ENCODE assay signal across 8 mouse cellular contexts in genomic region chr2:120628076-120628865, GRCm38 (mm10). TPM values are rescaled to one million over a fixed set of nuclear protein-coding genes. Genes with fewer than 3 reads are reported as not detected.
DNase-seq lines count a peak whose midpoint lies in the region; ATAC-seq and TF ChIP-seq lines count a peak whose summit lies in the region.

No protein-coding gene starts in this region.

- WGBS in lung, embryonic 14.5 days: 22% methylated on average over 10 of the region's 10 CpGs
- WGBS in intestine, postnatal 0 days: 26% methylated on average over 10 of the region's 10 CpGs
- WGBS in neural tube, embryonic 14.5 days: 31% methylated on average over 9 of the region's 10 CpGs

- peak; percentile 14 for ATAC-seq in lung, embryonic 14.5 days (ENCODE audit: insufficient read depth)
- ATAC-seq in erythroblast, adult 5-6 weeks (replicated peaks; ENCODE audit: low FRiP score, poor library complexity, severe bottlenecking): peak; percentile 34
- no peak; the same call in 1 of the 2 replicates for ATAC-seq in intestine, postnatal 0 days
- peak; percentile 29 for ATAC-seq in neural tube, embryonic 14.5 days (ENCODE audit: low read depth)

- peaks cover 9% of the 10 kb centered on the region; the same call in 1 of the 2 replicates for H3K36me3 ChIP-seq in lung, embryonic 14.5 days (ENCODE audit: insufficient read depth)
- no peaks in the 10 kb centered on the region for H3K36me3 ChIP-seq in intestine, postnatal 0 days (ENCODE audit: control insufficient read depth, insufficient read depth)
- no peaks in the 10 kb centered on the region for H3K36me3 ChIP-seq in neural tube, embryonic 14.5 days (ENCODE audit: control insufficient read depth, insufficient read depth, low read length)

- no peak for DNase-seq in lung, embryonic 14.5 days
- no peak for DNase-seq in lung, postnatal 14 days
- no peak for DNase-seq in ovary, postnatal 14 days (ENCODE audit: low spot score)
- no peak for DNase-seq in layer of hippocampus, adult 18-20 months (ENCODE audit: low spot score in 2 of 2)
- DNase-seq in thymus, postnatal 10 days (ENCODE audit: low spot score in 2 of 2): no peak

- peak overlapping the region; percentile 57 for H3K4me3 ChIP-seq in lung, embryonic 14.5 days (ENCODE audit: low read depth, low read length)
- peak overlapping the region; percentile 61 for H3K4me3 ChIP-seq in intestine, postnatal 0 days (ENCODE audit: low read depth, low read length)
- peak overlapping the region; percentile 45 for H3K4me3 ChIP-seq in neural tube, embryonic 14.5 days (ENCODE audit: low read depth, low read length)

- TF ChIP-seq CTCF in lung, embryonic 14.5 days (IDR thresholded peaks at IDR 0.05; ENCODE audit: low read depth): no peak
- TF ChIP-seq CTCF in intestine, postnatal 0 days (IDR thresholded peaks at IDR 0.05; ENCODE audit: low read depth): no peak

- 0 out of 2 replicates have a peak, but pooled peaks cover 7% of the 10 kb centered on the region for H3K4me1 ChIP-seq in lung, embryonic 14.5 days (ENCODE audit: insufficient read depth)
- H3K4me1 ChIP-seq in intestine, postnatal 0 days (replicated peaks; ENCODE audit: control insufficient read depth, insufficient read depth, low read length): 0 out of 2 replicates have a peak, but pooled peaks cover 3% of the 10 kb centered on the region
- H3K4me1 ChIP-seq in neural tube, embryonic 14.5 days (ENCODE audit: control insufficient read depth, insufficient read depth, low read length): peaks cover 7% of the 10 kb centered on the region; the same call in 1 of the 2 replicates

- H3K9me3 ChIP-seq in lung, embryonic 14.5 days (ENCODE audit: low read depth, low read length): no peaks in the 10 kb centered on the region
- no peaks in the 10 kb centered on the region for H3K9me3 ChIP-seq in intestine, postnatal 0 days (ENCODE audit: control insufficient read depth)
- H3K9me3 ChIP-seq in neural tube, embryonic 14.5 days (ENCODE audit: control insufficient read depth, low read length): no peaks in the 10 kb centered on the region

- H3K27ac ChIP-seq in lung, embryonic 14.5 days (ENCODE audit: low read depth): peak overlapping the region; percentile 65
- H3K27ac ChIP-seq in intestine, postnatal 0 days (ENCODE audit: low read depth, low read length): no peak overlapping the region
- H3K27ac ChIP-seq in neural tube, embryonic 14.5 days (ENCODE audit: low read depth, low read length): peak overlapping the region; percentile 77; the same call in 1 of the 2 replicates

- no peaks in the 10 kb centered on the region for H3K27me3 ChIP-seq in lung, embryonic 14.5 days (ENCODE audit: insufficient read depth, low read length)
- no peaks in the 10 kb centered on the region for H3K27me3 ChIP-seq in intestine, postnatal 0 days (replicated peaks; ENCODE audit: control insufficient read depth, insufficient read depth, low read length)
- no peaks in the 10 kb centered on the region for H3K27me3 ChIP-seq in neural tube, embryonic 14.5 days (ENCODE audit: control insufficient read depth, insufficient read depth, low read length)

- H3K9ac ChIP-seq in lung, embryonic 14.5 days: peak overlapping the region; percentile 34; the same call in 1 of the 2 replicates
- H3K9ac ChIP-seq in intestine, postnatal 0 days (ENCODE audit: low read depth, low read length): 0 out of 2 replicates have a peak overlapping the region, but pooled peaks have one; percentile 37
- H3K9ac ChIP-seq in neural tube, embryonic 14.5 days (replicated peaks; ENCODE audit: low read depth, low read length): peak overlapping the region; percentile 42; the same call in 1 of the 2 replicates

- peak overlapping the region; percentile 69 for H3K4me2 ChIP-seq in lung, embryonic 14.5 days
- peak overlapping the region; percentile 75 for H3K4me2 ChIP-seq in intestine, postnatal 0 days (replicated peaks; ENCODE audit: low read depth)
- H3K4me2 ChIP-seq in neural tube, embryonic 14.5 days (ENCODE audit: low read depth, low read length): peak overlapping the region; percentile 46

RNA-seq across cellular contexts. Expression of gene Stard9, which starts 0.7 kb away (rescaled TPM):
- polyA plus RNA-seq in lung, embryonic 14.5 days (2014; fragmentation: Nextera tagmentation; extraction: Ambion mirVana): 14.1 and 14.9 TPM in 2 replicates
- 0.84 and 7.1 TPM in 2 replicates for total RNA-seq in erythroblast, adult 5-6 weeks (2015; ENCODE audit: low replicate concordance)
- total RNA-seq in erythroblast, adult 5-6 weeks (2017; ENCODE audit: low replicate concordance): 0.94 and 1.1 TPM in 2 replicates
- 1.6 and 2.4 TPM in 2 replicates for polyA plus RNA-seq in intestine, postnatal 0 days (2015; fragmentation: Nextera tagmentation; extraction: Ambion mirVana)
- polyA plus RNA-seq in neural tube, embryonic 14.5 days (2014; fragmentation: Nextera tagmentation; extraction: Ambion mirVana): 7.9 and 8.3 TPM in 2 replicates
- 1 to 10 TPM; 7.5 to 8.2 TPM for total RNA-seq in layer of hippocampus, adult 18-20 months (2021)

RNA-seq across cellular contexts. Expression of gene Lrrc57, which starts 19.0 kb away (rescaled TPM):
- polyA plus RNA-seq in lung, embryonic 14.5 days (2014; fragmentation: Nextera tagmentation; extraction: Ambion mirVana): 22.6 and 23.5 TPM in 2 replicates
- total RNA-seq in erythroblast, adult 5-6 weeks (2015; ENCODE audit: low replicate concordance): 1.3 and 1.9 TPM in 2 replicates
- total RNA-seq in erythroblast, adult 5-6 weeks (2017; ENCODE audit: low replicate concordance): 7.8 and 12.0 TPM in 2 replicates
- polyA plus RNA-seq in intestine, postnatal 0 days (2015; fragmentation: Nextera tagmentation; extraction: Ambion mirVana): 23.6 and 24.7 TPM in 2 replicates
- polyA plus RNA-seq in neural tube, embryonic 14.5 days (2014; fragmentation: Nextera tagmentation; extraction: Ambion mirVana): 29.6 and 32.5 TPM in 2 replicates
- total RNA-seq in layer of hippocampus, adult 18-20 months (2021): 10 to 100 TPM; 30.9 to 32.2 TPM

RNA-seq across cellular contexts. Expression of gene Haus2, which starts 19.1 kb away (rescaled TPM):
- polyA plus RNA-seq in lung, embryonic 14.5 days (2014; fragmentation: Nextera tagmentation; extraction: Ambion mirVana): 25.7 and 26.0 TPM in 2 replicates
- total RNA-seq in erythroblast, adult 5-6 weeks (2015; ENCODE audit: low replicate concordance): 4.2 and 7.9 TPM in 2 replicates
- total RNA-seq in erythroblast, adult 5-6 weeks (2017; ENCODE audit: low replicate concordance): 3.0 and 5.2 TPM in 2 replicates
- polyA plus RNA-seq in intestine, postnatal 0 days (2015; fragmentation: Nextera tagmentation; extraction: Ambion mirVana): 11.1 and 11.6 TPM in 2 replicates
- polyA plus RNA-seq in neural tube, embryonic 14.5 days (2014; fragmentation: Nextera tagmentation; extraction: Ambion mirVana): 29.8 and 30.6 TPM in 2 replicates
- 10 to 100 TPM; 12.1 to 12.2 TPM for total RNA-seq in layer of hippocampus, adult 18-20 months (2021)
